Mouse (Mus musculus) heart, postnatal 36 days (tissue): ENCODE measurements around the gene Galntl5. TPM values are rescaled to one million over a fixed set of nuclear protein-coding genes. Genes with fewer than 3 reads are reported as not detected.
"Not testable (repeated sequence)": the region's sequence is repeated elsewhere in the genome, so short reads cannot be mapped to it uniquely, and the experiment has no call there.

Experiments used
- DNase-seq, 2 experiments: peaks; one replicate each; pipeline ENCODE4 v3.0.0; 2021 to 2022
- intact Hi-C: fragments of 180-260 bp; cut with DNase I; formaldehyde crosslinking; loops from one replicate; pipeline ENCODE4 v1.15.1; 2025
- total RNA-seq, 2 experiments: library from RNA; stranded (reverse); gene quantifications; 2 replicates each; pipeline ENCODE4 v1.2.3; 2021

Gene Galntl5
- total RNA-seq, 2 experiments from 2014 or later, result not detected

DNA sequence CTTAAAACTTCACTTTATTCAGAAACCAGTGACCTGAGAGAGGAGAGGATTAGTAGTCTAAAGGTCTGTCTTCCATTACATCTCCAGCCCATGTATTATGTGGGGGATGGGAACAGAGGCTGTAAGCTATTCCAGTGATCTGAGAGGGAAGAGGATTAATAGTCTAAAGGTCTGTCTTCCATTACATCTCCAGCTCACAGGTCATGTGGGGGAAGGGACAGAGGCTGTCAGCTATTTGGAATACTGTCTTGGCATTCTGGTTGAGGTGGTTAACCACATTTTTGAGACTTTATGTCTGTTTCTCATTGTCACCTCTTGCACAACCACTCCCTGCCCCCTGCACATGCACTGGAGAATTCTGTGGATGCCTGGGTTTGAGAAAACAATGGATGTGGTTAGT lies 6.5 kb downstream of the Galntl5 start:
- intact Hi-C loops, result no loop called here
- DNase-seq, result no peak

GRCm38 (mm10) chr5:25188802-25189201 lies 7.5 kb downstream of the Galntl5 start:
- no peak for DNase-seq
- intact Hi-C loops, result no loop called here

- intact Hi-C loops, result no loop called here
- no peak for DNase-seq
Measured at GRCm38 (mm10) chr5:25190521-25190920, 9.3 kb downstream of the Galntl5 start.

DNA sequence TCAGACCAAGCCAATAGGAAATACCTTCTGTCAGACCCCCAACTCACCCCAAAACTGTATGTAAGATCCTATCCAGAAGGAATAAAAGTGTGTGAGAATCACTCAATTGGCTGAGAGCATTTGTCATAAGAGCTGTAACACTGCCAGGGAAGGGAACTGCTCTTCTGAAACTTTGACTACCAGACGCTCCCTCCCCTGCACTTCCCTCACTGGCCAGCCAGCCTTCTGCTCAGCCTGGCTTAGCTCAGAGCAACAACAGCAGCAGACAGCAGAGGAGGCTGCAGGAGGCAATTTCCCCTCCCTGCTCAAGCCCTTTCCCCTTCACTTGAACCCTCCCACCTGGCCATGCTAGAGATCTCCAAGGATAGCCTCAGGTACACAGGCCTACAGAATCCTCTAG lies 30.6 kb downstream of the Galntl5 start:
- intact Hi-C loops, result no loop called here
- DNase-seq, result no peak

DNA sequence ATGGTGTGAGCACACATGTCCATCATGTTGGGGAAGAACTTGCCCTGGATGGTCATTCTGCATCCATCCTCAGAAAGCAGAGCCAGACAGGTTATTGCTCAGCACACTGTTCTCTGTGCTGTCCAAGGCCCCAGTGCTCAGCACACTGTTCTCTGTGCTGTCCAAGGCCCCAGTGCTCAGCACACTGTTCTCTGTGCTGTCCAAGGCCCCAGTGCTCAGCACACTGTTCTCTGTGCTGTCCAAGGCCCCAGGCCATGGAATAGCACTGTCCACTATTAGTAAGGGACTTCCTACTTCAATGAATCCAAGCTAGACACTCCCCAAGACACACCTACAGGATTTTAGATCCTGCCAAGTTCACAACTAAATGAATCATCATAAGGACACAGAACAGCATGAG lies 32.0 kb downstream of the Galntl5 start:
- intact Hi-C loops, DNase-seq: not testable (repeated sequence)

GRCm38 (mm10) chr5:25215006-25215405 lies 33.7 kb downstream of the Galntl5 start:
- DNase-seq, result no peak
- intact Hi-C loops, result no loop called here

DNA sequence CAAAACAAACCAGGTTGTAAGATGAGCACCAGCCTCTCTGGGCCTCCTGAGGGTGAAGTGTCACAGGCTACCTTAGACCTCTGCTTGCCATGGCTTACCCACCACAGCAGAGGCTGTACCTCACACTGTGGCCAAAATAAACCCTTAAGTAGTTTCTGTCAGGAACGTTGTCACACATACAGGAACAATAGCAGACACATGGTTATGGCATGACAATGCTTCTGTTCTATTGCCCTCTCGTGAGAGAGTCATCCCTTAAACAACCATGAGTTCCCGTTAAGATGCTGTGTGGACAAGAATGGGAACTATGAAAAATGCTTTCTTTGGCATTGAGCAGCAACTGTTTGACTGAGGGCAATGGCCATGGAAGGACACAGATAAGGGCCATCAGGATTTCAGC lies 40.3 kb downstream of the Galntl5 start, which contains the start of gene Galnt11:
Gene Galnt11 (plus strand): TSS at position 301 of the 400 bp plus-strand sequence.
- intact Hi-C loops, result loop anchor here (5.0 kb wide), 1 partner anchor 119 kb away; the partner anchor contains the start of gene Prkag2
- no peak for DNase-seq

DNA sequence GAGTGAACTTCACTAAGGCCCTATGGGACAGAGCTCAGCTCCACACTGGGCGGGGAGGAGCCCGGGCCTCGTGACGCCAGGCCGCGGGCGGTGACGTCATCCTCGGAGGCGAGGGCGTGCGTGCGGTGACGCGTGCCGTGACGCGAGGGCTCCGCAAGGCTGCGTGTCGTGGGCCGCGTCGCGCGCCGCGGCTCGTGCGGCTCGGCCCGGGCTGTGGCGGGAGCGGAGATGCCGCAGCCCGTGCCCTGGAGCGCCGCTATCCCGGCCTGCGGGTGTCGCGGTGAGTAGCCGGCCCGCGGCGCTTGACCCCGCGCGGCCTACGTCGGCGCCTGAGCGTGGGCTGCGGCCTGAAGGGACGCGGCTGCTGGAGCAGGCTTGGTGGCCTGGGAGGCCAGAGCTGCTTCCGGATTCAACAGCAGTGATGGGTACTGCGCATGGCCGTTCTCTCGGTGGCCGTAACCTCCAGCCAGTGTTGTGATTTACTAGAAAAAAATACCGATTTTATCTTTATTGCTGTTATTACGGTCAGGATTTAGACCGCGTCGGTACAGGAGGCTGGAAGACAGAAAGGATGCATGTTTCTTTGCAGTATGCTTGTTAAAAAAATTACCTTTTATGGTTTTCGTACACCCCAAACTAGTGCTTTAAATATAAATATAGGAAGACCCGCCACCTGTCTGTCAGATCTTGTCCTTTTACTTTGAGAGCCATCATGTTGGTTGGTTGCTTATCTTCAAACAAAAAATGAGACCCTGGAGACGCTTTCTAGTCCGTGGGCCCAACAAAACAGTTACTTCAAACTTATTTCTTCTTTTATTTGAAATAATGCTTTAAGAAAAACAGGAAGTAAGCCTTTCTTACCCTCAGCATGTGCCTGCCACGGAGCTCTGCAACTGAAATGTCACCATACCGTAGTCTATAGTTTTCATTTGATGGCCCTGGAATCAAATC lies 41.8 kb downstream of the Galntl5 start, which contains the start of gene E130116L18Rik:
Gene E130116L18Rik (minus strand): TSS at position 402 of the 951 bp plus-strand sequence.
- intact Hi-C loops, result loop anchor here (5.0 kb wide), 1 partner anchor 121 kb away; the partner anchor contains the start of gene Prkag2
- peak; percentile 91 for DNase-seq

DNA sequence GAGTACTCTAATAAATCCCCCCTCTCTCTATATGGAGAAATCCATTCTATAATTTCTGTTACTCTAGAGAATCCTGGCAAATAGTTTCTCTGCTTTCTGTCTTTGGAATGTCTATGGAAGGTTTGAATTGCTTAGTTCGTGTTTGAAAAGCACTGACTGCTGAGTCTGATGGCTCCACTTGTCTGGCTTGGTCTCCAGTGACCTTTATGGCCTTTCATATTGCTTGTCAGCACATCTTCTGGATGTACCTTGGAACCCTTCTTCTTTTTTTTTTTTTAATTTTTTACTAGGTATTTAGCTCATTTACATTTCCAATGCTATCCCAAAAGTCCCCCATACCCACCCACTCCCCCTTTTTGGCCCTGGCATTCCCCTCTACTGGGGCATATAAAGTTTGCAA lies 43.1 kb downstream of the Galntl5 start:
- not testable (repeated sequence) for DNase-seq
- intact Hi-C loops, result loop anchor here (5.0 kb wide), 1 partner anchor 122 kb away; the partner anchor contains the start of gene Prkag2

GRCm38 (mm10) chr5:25243101-25243500 lies 61.8 kb downstream of the Galntl5 start:
- no peak for DNase-seq
- intact Hi-C loops, result no loop called here

GRCm38 (mm10) chr5:25245806-25246472 lies 64.7 kb downstream of the Galntl5 start:
- intact Hi-C loops, result no loop called here
- DNase-seq, result no peak

DNA sequence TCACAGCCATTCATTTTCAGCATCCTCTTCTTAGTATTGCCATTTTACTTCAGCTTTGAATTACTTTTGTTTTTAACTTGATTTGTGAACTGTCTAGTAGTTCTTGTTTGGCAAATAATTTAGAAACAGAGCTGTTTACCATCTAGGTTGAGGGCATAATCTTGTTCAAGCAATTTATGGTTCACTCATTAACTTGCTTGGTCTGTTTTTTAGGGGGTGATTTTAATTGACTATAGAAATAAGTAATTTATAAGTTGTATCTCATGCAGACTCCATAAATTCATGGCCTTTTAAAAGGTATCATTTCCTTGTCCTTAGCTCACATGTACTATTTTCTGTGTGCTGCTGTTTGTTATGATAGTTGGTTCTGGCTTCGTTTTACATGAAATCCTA lies 65.2 kb downstream of the Galntl5 start:
- intact Hi-C loops, result no loop called here
- DNase-seq, result no peak

DNA sequence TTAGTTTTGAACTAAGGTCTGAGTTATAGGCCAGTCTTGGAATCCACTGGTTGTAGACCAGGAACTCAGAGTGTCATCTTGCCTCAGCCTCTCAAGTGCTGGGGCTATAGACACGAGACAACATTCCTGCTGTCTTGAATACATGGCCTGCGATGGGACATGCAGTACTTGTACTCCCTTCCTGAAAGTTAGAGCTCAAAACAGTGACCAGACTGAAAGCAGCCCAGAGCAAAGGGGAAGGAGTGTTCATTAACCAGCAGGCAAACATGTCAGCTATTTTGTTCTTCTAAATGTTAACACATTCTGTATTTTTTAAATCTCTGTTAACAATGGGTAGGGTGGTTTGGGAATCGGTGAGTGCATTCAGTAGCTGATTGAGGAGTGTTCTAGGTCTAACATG lies 65.8 kb downstream of the Galntl5 start:
- intact Hi-C loops, result no loop called here
- no peak for DNase-seq

DNA sequence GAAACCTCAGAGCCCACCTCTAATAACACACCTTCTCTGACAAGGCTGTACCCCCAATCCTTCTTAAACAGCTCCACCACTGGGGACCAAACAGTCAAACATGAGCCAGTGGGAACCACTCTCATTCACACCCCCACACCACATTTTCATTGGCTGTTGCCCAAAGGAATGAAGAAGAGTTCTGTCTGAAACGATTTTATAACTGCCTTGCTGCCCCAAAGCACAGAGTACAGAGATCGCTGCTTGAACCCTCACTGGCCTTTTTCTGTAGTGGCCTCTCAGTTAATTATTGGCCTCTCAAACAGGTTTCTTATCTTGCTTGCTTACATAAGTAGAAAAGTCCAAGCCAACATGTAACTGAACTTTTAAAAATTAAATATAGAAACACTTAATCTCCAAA lies 71.2 kb downstream of the Galntl5 start:
- intact Hi-C loops, result no loop called here
- DNase-seq, result no peak

DNA sequence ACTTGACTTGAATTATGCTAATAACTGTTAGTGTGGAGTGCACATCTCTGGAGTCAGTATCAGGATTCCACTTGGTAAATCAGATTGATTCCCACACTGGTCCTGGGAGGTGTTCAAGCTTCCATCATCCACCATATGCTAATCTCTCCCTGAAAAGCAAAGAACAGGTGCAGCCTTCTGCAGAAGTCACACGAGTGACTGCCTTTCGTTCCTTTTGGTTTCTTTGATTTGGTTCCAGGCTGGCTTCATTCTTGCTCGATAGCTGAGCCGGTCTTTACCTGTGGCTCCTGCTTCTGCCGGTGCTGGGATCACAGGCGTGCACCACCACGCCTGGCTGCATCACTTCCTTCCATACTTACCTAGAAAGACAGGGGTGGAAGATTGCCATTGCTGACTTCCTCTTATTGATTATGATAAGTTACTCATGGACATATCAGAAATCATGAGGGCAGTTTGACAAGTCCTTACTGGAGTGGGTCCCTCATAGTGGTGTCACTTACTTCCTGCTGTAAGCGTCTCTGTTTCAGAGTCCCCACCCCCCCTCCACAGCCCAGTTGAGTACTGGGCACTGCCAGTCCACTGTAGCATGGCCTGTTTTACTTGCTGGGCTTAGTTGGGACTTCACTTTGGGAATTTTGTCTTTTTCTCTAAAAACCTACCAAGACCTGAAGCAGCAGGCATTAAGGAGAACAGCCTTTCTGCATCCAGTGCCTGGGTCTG lies 71.7 kb downstream of the Galntl5 start:
- no peak for DNase-seq
- intact Hi-C loops, result no loop called here

GRCm38 (mm10) chr5:25254491-25254890 lies 73.2 kb downstream of the Galntl5 start:
- DNase-seq, result no peak
- intact Hi-C loops, result no loop called here

DNA sequence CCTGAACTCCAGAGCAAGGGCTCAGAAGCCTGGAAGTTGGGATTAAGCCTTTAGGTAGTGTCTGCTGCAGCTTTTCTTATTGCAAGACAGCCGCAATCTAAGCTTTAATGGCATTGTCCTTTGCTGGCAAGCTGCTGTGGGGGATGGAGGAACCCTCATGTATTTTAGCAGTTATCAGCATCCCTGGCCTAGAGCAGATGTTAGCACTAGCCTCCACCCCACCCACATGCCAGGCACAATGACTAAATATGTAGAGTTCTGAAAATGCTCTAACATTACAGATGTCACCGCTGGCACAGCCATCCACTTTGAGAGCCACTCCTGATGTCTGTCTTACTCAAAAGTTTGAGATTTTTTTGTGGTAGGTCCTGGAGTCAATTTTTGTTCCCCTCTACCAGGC lies 75.4 kb downstream of the Galntl5 start:
- intact Hi-C loops, result no loop called here

DNA sequence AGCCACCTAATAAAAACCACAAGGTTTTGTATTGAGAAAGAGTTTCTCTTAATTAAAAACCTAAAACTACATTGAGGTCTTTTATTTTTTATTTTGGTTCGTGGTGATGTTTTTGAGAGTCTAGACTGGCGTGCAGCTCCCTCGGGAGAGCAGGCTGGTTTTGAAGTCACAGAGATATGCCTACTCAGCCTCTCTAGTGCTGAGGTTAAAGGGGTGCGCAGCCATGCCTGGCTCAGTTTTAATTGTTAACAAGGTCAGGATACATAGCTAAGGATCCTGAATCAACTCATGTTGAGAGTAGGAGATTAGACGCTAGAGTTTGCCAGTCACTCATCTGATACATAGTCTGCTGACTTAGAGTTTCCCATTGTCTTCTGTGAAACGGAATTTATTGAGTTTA lies 80.2 kb downstream of the Galntl5 start:
- intact Hi-C loops, result no loop called here
- no peak for DNase-seq

More for the DNA sequence above, 75.4 kb downstream of the Galntl5 start:
- DNase-seq, result no peak

DNA sequence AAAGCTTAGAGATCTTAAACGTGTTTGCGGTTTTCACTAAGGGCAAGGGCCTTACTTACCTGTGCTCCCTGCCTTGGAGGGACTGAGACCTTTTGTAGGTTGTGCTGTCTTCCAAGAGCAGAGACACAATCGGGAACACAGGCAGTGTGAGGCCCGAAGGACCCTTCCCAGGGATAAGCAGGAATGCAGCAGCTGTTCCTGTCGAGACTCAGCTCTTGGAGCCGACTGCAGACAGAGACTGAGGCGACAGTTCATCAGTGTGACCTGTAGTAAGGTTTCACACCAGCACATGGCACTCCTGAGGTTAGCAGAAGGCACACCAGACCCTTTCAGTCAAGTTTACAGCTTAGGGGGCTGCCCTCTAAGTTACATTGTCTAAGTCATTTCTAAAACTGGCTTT lies 81.0 kb downstream of the Galntl5 start:
- intact Hi-C loops, result no loop called here
- no peak for DNase-seq

DNA sequence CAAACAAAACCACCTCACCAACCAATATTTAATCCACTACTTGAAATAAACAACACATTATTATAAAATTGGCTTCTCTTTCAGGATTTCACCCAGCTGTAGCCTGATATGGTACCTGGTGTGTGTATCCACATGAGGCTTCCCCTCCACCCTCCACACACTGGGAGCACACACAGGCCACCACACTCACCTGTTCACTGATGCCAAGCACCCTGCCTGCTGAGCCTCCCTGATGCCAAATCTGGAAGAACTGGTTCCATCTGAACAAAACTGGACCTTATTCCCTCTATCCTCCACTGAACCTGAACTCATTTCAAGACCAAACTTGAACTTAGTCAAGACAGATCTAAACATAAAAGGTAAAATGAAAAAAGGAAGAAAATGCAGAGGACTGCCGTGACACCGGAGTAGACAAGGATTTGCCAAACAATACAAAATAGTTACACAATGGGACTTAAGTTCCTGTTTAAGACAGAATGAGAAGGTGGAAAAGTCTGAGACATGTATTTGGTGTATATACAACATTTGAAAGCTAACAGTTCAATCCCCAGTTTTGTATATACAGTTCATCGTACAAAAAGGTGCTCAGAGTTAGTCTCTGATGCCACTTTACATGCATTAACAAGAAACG lies 87.1 kb downstream of the Galntl5 start:
- DNase-seq, result no peak
- intact Hi-C loops, result no loop called here
